Mouse (Mus musculus): ENCODE data around the gene Mrps31.

The Mrps31 gene

GRCm38 (mm10) chr8:22411282-22411702 is at the start of gene Mrps31:
Gene Mrps31 (plus strand): TSS chr8:22411361.
- peak; percentile 83 to 86 for DNase-seq

- DNase-seq, result no peak
These were observed 34.9 kb upstream of the Mrps31 start for GRCm38 (mm10) chr8:22376311-22376710.

DNA sequence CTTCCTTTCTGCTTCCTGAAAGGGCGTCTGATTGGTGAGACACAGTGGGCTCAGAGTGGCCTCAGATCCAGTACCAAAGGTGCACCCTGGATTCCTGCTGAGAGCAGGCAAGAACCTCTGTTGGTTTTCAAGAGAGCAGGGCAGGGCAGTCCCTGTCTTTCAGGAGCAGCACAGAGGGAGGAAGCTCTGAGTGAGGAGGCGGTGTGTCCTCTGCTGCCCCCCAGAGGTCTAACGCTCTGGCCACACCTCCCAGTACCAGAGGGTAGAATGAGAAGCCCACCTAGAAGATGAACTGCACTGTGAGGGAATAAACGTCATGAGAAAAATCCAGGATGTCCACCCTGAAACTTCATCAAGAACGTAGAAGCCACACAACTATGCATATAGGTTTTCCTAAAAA is 34.3 kb upstream of the Mrps31 start:
- DNase-seq, result peak in 1 of 2 experiments; percentile 39

DNA sequence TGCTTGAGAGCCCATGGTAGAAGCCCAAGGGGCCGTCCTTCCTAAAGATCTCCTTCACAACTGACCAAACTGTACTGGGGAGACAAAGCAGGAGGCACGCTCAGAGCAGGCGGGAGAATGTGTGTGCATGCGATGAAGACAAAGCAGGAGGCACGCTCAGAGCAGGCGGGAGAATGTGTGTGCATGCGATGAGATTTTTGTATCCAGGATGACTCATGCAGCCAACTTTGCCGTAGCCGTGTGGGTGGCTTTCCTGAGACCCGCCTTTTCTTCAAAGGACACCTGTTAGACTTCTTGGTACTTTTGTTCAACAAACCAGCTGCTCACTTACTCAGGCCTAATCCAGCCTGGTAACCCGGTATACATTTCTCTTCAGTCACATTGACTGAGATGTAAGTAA is 30.2 kb upstream of the Mrps31 start:
- no peak for DNase-seq

DNA sequence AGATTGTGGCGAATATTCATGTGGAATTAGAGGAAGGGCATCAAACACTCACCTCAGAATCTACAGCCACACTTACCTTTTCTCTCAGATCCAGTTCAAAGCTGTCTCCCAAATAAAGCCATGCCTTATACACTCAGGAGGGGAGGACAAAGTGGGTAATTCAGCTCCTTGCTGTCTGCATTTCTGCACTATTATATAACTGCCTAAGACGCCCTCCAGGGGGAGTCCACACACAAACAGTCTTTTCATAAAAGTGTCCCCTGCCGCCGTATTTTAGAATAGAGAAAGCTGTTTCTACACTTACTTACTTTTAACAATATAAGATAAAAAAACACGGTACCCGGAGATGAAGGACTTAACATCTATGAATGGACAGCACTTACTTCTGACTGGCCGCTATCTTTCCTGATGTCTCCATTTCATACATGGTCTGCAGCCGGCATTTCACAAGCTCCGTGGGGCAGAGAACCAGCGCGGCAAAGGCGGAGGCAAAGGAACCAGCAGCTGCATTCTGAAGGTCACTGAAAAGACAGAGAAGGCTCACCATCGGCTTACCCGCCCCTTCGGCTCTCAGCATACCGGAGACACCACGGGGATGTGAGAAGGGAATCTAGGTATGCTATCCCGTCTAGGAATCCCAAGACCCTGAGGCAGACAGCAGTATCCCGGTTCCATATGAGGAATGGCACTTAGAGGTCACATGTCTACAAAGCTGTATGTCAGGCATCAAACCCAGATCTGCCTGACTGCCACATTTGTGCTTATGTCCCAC is 28.2 kb upstream of the Mrps31 start:
- DNase-seq, result no peak

DNA sequence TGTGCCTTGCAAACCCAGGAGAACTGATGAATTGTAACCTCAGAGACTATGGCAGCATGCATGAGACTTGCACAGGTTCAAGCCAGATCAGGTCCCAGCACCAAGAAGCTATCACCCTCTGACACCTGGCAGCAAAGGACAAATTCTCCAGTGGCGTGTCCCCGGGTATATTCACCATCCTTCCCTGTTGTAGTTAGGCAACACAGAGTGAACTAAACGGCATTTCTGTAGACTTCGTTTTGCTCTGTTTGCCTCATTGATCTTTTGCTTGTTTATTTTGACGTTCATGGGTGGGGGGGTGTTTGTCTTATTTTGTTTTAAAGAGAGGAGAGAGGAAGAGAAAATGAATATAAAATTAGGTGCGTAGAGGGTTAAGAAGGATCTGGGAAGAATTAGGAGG is 26.0 kb upstream of the Mrps31 start:
- DNase-seq, result no peak

- no peak for DNase-seq
These were observed 21.3 kb upstream of the Mrps31 start for GRCm38 (mm10) chr8:22389874-22390273.

DNA sequence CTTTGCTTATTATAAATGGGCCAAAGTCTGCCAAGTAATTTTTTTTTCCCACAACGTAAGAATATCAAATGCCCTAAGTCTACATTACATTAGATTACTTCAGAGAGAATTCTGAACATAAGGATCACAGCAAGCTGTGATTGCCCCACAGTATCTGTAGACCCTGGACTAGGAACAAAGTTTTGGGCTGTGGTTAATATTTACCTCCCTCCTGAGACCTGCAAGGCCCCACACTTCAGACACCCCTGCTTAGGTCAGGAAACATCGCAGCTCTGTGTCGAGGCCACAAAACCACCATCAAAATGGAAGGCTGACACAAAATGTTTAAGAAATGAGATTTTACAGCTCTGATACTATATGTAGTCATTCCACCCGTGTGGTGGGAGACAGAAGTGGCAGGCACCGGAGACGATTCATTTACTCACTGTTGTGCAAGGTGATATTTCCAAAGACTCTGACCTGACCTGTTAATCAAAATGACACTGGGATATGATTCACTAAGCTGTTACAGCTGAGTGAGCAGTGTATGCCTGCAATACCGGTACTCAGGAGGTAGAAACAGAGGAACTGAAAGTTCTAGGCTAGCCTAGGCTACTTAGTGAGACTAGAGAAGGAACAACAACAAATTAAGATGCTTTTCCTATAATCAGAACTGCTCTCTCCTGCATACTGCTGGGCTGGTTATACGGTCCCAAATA is 20.2 kb upstream of the Mrps31 start:
- no peak for DNase-seq

GRCm38 (mm10) chr8:22394471-22394870 is 16.7 kb upstream of the Mrps31 start:
- DNase-seq, result no peak

GRCm38 (mm10) chr8:22395256-22395655 is 15.9 kb upstream of the Mrps31 start:
- peak; percentile 58 to 68 for DNase-seq

DNA sequence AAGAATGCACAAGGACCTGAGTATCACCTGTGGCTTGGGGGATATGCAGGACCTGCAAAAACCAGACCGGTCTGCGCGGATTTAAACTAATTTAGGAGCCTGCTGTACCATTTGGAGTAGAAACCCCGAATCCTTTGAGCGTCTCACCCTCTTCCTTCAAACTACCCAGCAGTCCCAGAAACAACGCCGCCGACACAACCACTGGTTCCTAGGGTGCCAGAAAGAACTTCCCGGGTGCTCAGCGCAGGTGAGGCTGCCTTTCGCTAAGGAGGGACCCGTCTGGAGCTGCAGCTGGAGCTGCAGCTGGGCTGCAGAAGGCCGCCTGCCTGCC is 13.4 kb upstream of the Mrps31 start:
- no peak for DNase-seq

- peak; percentile 94 for DNase-seq
These were observed 12.8 kb upstream of the Mrps31 start, which contains the start of gene Slc25a15 for GRCm38 (mm10) chr8:22398142-22398951. Gene Slc25a15 (minus strand): TSS chr8:22398597.

GRCm38 (mm10) chr8:22399285-22399880 is 11.8 kb upstream of the Mrps31 start:
- DNase-seq, result no peak

GRCm38 (mm10) chr8:22400593-22400992 is 10.6 kb upstream of the Mrps31 start:
- no peak for DNase-seq

GRCm38 (mm10) chr8:22403235-22403634 is 7.9 kb upstream of the Mrps31 start:
- no peak for DNase-seq

- no peak for DNase-seq
These were observed 5.4 kb upstream of the Mrps31 start for GRCm38 (mm10) chr8:22405733-22406132.

DNA sequence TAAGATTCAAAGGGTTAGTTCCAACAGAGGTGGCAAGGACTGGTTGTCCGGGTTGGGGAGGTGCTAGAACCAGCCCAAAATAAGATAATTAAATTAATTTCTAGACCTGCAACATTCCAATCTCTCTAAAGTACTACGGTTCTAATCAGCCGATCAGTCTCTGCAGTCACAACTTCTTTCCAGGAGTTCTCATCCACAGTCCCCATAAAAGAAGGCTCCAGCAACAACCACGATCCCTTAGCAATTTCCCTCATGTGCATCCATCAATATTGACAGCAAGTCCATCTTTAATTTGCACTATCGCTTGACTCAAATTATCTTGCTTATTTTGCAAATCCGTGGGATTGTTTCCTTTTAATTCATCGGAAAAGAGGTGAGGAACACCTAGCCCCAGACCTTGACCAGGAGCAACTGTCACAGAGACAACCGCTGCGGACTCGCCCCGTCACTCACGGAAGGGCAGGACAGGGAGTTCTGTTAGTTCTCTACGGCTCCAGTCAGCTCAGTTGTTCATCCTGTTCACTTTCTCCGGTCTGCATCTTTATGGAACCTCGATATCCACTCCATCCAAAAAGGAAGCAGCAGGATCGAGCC is 376 bp upstream of the Mrps31 start:
- DNase-seq, result no peak

GRCm38 (mm10) chr8:22411971-22412370 is 810 bp downstream of the Mrps31 start:
- no peak for DNase-seq
